Mouse (Mus musculus) ES-E14 (cell line): Measurements from ENCODE around the gene Ddx23.

Source experiments
- CHD2 ChIP-seq: IDR thresholded peaks from 2 replicates; pipeline ENCODE4 v1.6.1; 2014; ENCODE audit warnings: mild to moderate bottlenecking, low read depth, low read length, inconsistent platforms
- MAFK ChIP-seq: IDR thresholded peaks from 2 replicates; pipeline ENCODE4 v1.6.1; 2014; ENCODE audit warnings: mild to moderate bottlenecking, low read depth, low read length, inconsistent platforms; ENCODE audit not compliant: insufficient read depth

DNA sequence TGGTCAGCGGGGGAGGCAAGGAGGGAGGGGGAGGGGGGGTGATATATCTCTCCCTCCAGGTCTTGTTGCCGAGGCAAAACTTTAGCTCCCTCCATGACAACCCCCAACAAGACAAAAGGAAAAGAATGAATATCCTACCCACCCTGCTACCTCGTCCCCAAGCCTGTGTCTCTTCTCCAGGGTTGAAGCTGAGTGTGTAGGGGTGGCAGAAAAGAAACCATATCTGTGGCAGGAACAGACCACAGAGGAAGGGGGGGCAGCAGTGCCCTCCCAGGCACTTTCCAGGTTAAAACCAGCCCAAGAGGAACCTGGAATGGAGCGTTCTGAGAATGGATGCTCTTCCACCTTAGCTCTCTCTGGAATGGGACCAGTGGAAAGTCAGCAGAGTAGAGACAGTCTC lies 32.2 kb downstream of the Ddx23 start, which contains the start of gene Cacnb3:
- TF ChIP-seq CHD2, result no peak
- no peak for TF ChIP-seq MAFK
